Mouse (Mus musculus): Measurements from ENCODE around the gene Rcl1. TPM values are rescaled to one million over a fixed set of nuclear protein-coding genes. Genes with fewer than 3 reads are reported as not detected.

Rcl1 gene
- 44.2 and 47.4 TPM in 2 replicates for polyA plus RNA-seq (2015; fragmentation: Nextera tagmentation; extraction: Ambion mirVana)

GRCm38 (mm10) chr19:29100874-29101542 lies at the start of gene Rcl1:
Rcl1 (plus strand) TSS chr19:29101375.
- ATAC-seq (ENCODE audit: insufficient number of reproducible peaks, low FRiP score, low TSS enrichment, low read depth): peak; percentile 100
- peak within 1 kb of the TSS; percentile 81 for H3K4me2 ChIP-seq

GRCm38 (mm10) chr19:29052786-29053185 lies 48.4 kb upstream of the Rcl1 start:
- Histone ChIP-seq H3K36me3 (no peaks in the 10 kb centered on the region), H3K9me3 (no peaks in the 10 kb centered on the region), H3K4me3 (no peak overlapping the region), H3K27me3 (no peaks in the 10 kb centered on the region), H3K4me1 (peaks cover 6% of the 10 kb centered on the region), H3K27ac (no peak overlapping the region), H3K9ac (no peak overlapping the region), H3K4me2 (no peak overlapping the region)
- ATAC-seq (ENCODE audit: insufficient number of reproducible peaks, low FRiP score, low TSS enrichment, low read depth): no peak
- 87% methylated on average over 12 of the region's 12 CpGs for WGBS

More at GRCm38 (mm10) chr19:29100874-29101542, at the start of gene Rcl1:
- H3K27me3 ChIP-seq: no peaks in the 10 kb centered on the region
- peak within 1 kb of the TSS; percentile 44 for H3K27ac ChIP-seq
- under 1% methylated on average over 58 of the region's 58 CpGs for WGBS
- no peaks in the 10 kb centered on the region for H3K9me3 ChIP-seq
- H3K36me3 ChIP-seq: no peaks in the 10 kb centered on the region
- peak within 1 kb of the TSS; percentile 54 for H3K9ac ChIP-seq
- H3K4me3 ChIP-seq: peak within 1 kb of the TSS; percentile 74
- peaks cover 12% of the 10 kb centered on the region for H3K4me1 ChIP-seq

GRCm38 (mm10) chr19:29054594-29054993 lies 46.6 kb upstream of the Rcl1 start:
- WGBS: 58% methylated on average over 6 of the region's 6 CpGs
- Histone ChIP-seq H3K9me3 (no peaks in the 10 kb centered on the region), H3K27ac (no peak overlapping the region), H3K4me1 (no peaks in the 10 kb centered on the region), H3K4me2 (no peak overlapping the region), H3K27me3 (no peaks in the 10 kb centered on the region), H3K4me3 (no peak overlapping the region), H3K36me3 (no peaks in the 10 kb centered on the region), H3K9ac (no peak overlapping the region)
- no peak for ATAC-seq (ENCODE audit: insufficient number of reproducible peaks, low FRiP score, low TSS enrichment, low read depth)

- no peak overlapping the region for H3K4me2 ChIP-seq
- no peak overlapping the region for H3K4me3 ChIP-seq
- H3K27ac ChIP-seq: no peak overlapping the region
- no peaks in the 10 kb centered on the region for H3K9me3 ChIP-seq
- no peak overlapping the region for H3K9ac ChIP-seq
- 87% methylated on average over 4 of the region's 4 CpGs for WGBS
- H3K27me3 ChIP-seq: no peaks in the 10 kb centered on the region
- no peaks in the 10 kb centered on the region for H3K36me3 ChIP-seq
- no peaks in the 10 kb centered on the region for H3K4me1 ChIP-seq
- ATAC-seq (ENCODE audit: insufficient number of reproducible peaks, low FRiP score, low TSS enrichment, low read depth): no peak
Observed at GRCm38 (mm10) chr19:29055469-29055868, 45.7 kb upstream of the Rcl1 start.

GRCm38 (mm10) chr19:29058741-29059140 lies 42.4 kb upstream of the Rcl1 start:
- no peaks in the 10 kb centered on the region for H3K9me3 ChIP-seq
- WGBS: 86% methylated on average over 5 of the region's 5 CpGs
- H3K27ac ChIP-seq: no peak overlapping the region
- H3K27me3 ChIP-seq: no peaks in the 10 kb centered on the region
- H3K36me3 ChIP-seq: no peaks in the 10 kb centered on the region
- no peak overlapping the region for H3K9ac ChIP-seq
- H3K4me2 ChIP-seq: no peak overlapping the region
- no peak for ATAC-seq (ENCODE audit: insufficient number of reproducible peaks, low FRiP score, low TSS enrichment, low read depth)
- H3K4me1 ChIP-seq: 0 out of 2 replicates have a peak, but pooled peaks cover 3% of the 10 kb centered on the region
- no peak overlapping the region for H3K4me3 ChIP-seq

GRCm38 (mm10) chr19:29059688-29060087 lies 41.5 kb upstream of the Rcl1 start:
- H3K4me1 ChIP-seq: peaks cover 11% of the 10 kb centered on the region; the same call in 1 of the 2 replicates
- no peaks in the 10 kb centered on the region for H3K36me3 ChIP-seq
- H3K4me3 ChIP-seq: no peak overlapping the region
- no peak overlapping the region for H3K27ac ChIP-seq
- WGBS: 83% methylated on average over 2 of the region's 2 CpGs
- no peak for ATAC-seq (ENCODE audit: insufficient number of reproducible peaks, low FRiP score, low TSS enrichment, low read depth)
- no peaks in the 10 kb centered on the region for H3K27me3 ChIP-seq
- no peak overlapping the region for H3K9ac ChIP-seq
- H3K9me3 ChIP-seq: no peaks in the 10 kb centered on the region
- no peak overlapping the region for H3K4me2 ChIP-seq

GRCm38 (mm10) chr19:29060299-29060698 lies 40.9 kb upstream of the Rcl1 start:
- no peak for ATAC-seq (ENCODE audit: insufficient number of reproducible peaks, low FRiP score, low TSS enrichment, low read depth)
- no peaks in the 10 kb centered on the region for H3K27me3 ChIP-seq
- WGBS: 15% methylated on average over 6 of the region's 6 CpGs

GRCm38 (mm10) chr19:29063009-29063408 lies 38.2 kb upstream of the Rcl1 start:
- H3K4me2 ChIP-seq: no peak overlapping the region
- H3K9me3 ChIP-seq: no peaks in the 10 kb centered on the region
- WGBS: 79% methylated on average over 5 of the region's 5 CpGs
- no peaks in the 10 kb centered on the region for H3K36me3 ChIP-seq
- no peaks in the 10 kb centered on the region for H3K27me3 ChIP-seq
- ATAC-seq (ENCODE audit: insufficient number of reproducible peaks, low FRiP score, low TSS enrichment, low read depth): no peak
- no peak overlapping the region for H3K4me3 ChIP-seq
- no peak overlapping the region for H3K27ac ChIP-seq
- H3K4me1 ChIP-seq: peaks cover 17% of the 10 kb centered on the region; the same call in 1 of the 2 replicates
- no peak overlapping the region for H3K9ac ChIP-seq

More at GRCm38 (mm10) chr19:29060299-29060698, 40.9 kb upstream of the Rcl1 start:
- Histone ChIP-seq H3K4me1 (peaks cover 11% of the 10 kb centered on the region; the same call in 1 of the 2 replicates), H3K4me2 (no peak overlapping the region), H3K4me3 (no peak overlapping the region), H3K36me3 (no peaks in the 10 kb centered on the region), H3K9me3 (no peaks in the 10 kb centered on the region), H3K27ac (no peak overlapping the region), H3K9ac (no peak overlapping the region)

- peaks cover 17% of the 10 kb centered on the region; the same call in 1 of the 2 replicates for H3K4me1 ChIP-seq
- H3K27ac ChIP-seq: peak overlapping the region; percentile 67
- WGBS: 16% methylated on average over 18 of the region's 18 CpGs
- H3K36me3 ChIP-seq: no peaks in the 10 kb centered on the region
- H3K9ac ChIP-seq: no peak overlapping the region
- no peaks in the 10 kb centered on the region for H3K27me3 ChIP-seq
- H3K4me3 ChIP-seq: peak overlapping the region; percentile 20; the same call in 1 of the 2 replicates
- peak overlapping the region; percentile 22 for H3K4me2 ChIP-seq
- ATAC-seq (ENCODE audit: insufficient number of reproducible peaks, low FRiP score, low TSS enrichment, low read depth): peak; percentile 28; the same call in 1 of the 2 replicates
- H3K9me3 ChIP-seq: no peaks in the 10 kb centered on the region
Observed at GRCm38 (mm10) chr19:29063577-29064363, 37.4 kb upstream of the Rcl1 start.

GRCm38 (mm10) chr19:29064451-29065102 lies 36.6 kb upstream of the Rcl1 start:
- peak overlapping the region; percentile 25 for H3K4me2 ChIP-seq
- H3K9ac ChIP-seq: no peak overlapping the region
- H3K36me3 ChIP-seq: no peaks in the 10 kb centered on the region
- WGBS: 57% methylated on average over 9 of the region's 9 CpGs
- H3K4me3 ChIP-seq: no peak overlapping the region
- no peaks in the 10 kb centered on the region for H3K27me3 ChIP-seq
- H3K4me1 ChIP-seq: peaks cover 22% of the 10 kb centered on the region
- H3K9me3 ChIP-seq: no peaks in the 10 kb centered on the region
- H3K27ac ChIP-seq: peak overlapping the region; percentile 67
- no peak for ATAC-seq (ENCODE audit: insufficient number of reproducible peaks, low FRiP score, low TSS enrichment, low read depth)

GRCm38 (mm10) chr19:29066981-29067471 lies 34.1 kb upstream of the Rcl1 start:
- no peak overlapping the region for H3K4me2 ChIP-seq
- H3K9me3 ChIP-seq: no peaks in the 10 kb centered on the region
- no peak overlapping the region for H3K9ac ChIP-seq
- 16% methylated on average over 11 of the region's 11 CpGs for WGBS
- H3K4me3 ChIP-seq: peak overlapping the region; percentile 15
- H3K27ac ChIP-seq: no peak overlapping the region
- no peaks in the 10 kb centered on the region for H3K36me3 ChIP-seq
- no peak for ATAC-seq (ENCODE audit: insufficient number of reproducible peaks, low FRiP score, low TSS enrichment, low read depth)
- H3K4me1 ChIP-seq: peaks cover 25% of the 10 kb centered on the region
- no peaks in the 10 kb centered on the region for H3K27me3 ChIP-seq

All from limb, embryonic 15.5 days (tissue).